Mouse (Mus musculus) lung, adult 2 months (tissue): ENCODE data around the gene Cracr2b.
A peak's percentile ranks its signal among the peaks of the same experiment; 100 is the strongest.

ENCODE experiments used
- CTCF ChIP-seq: fragments of 200-500 bp; IDR thresholded peaks from 2 replicates; pipeline ENCODE4 v1.5.1; 2011; ENCODE audit warnings: mild to moderate bottlenecking, low read length, control low read depth; ENCODE audit not compliant: insufficient read depth
- POLR2A ChIP-seq: fragments of 200-500 bp; IDR thresholded peaks from 2 replicates; pipeline ENCODE4 v1.6.1; 2011; ENCODE audit warnings: low read depth, mild to moderate bottlenecking, control low read depth, low read length, borderline replicate concordance; ENCODE audit errors: extremely low read depth

- TF ChIP-seq CTCF (no peak), POLR2A (0 out of 2 replicates have a peak, but pooled peaks have one; percentile 16)
Measured at GRCm38 (mm10) chr7:141469352-141469751, 8.5 kb downstream of the Cracr2b start.
